Mouse (Mus musculus) MEL (cell line): ENCODE measurements at regions not wholly inside any gene's neighbourhood (a gene's known extent, or its start where the extent isn't known, plus 50 kb on each side); places are given as distances from the start of the nearest gene placed in this dataset.

ENCODE experiments used
- DNase-seq: peaks from one replicate; pipeline ENCODE4 v3.0.0; 2011; ENCODE audit warnings: low read depth, low spot score
- H3K27ac ChIP-seq: 2 replicates; pipeline ENCODE4 v1.5.1; 2012; ENCODE audit warnings: low read depth, mild to moderate bottlenecking, control low read depth, low read length, moderate library complexity; ENCODE audit not compliant: control insufficient read depth
- H3K27me3 ChIP-seq, 2 experiments: fragments of 150-350 bp in 1 of 2; sonication (generic) in 1 of 2; 2 replicates each; pipeline ENCODE4 v1.6.1; 2012; ENCODE audit warnings: low read length in 2 of 2, mild to moderate bottlenecking in 2 of 2, improper control_type of control experiment in 1 of 2, moderate library complexity in 1 of 2; ENCODE audit not compliant: insufficient read depth in 2 of 2, control insufficient read depth in 1 of 2
- H3K36me3 ChIP-seq, 2 experiments: 2 replicates each; pipeline ENCODE4 v1.6.1; 2012 to 2014; ENCODE audit warnings: low read length in 2 of 2, improper control_type of control experiment in 1 of 2, inconsistent platforms in 1 of 2, mild to moderate bottlenecking in 1 of 2; ENCODE audit not compliant: insufficient read depth in 2 of 2, control insufficient read depth in 1 of 2
- H3K4me1 ChIP-seq, 2 experiments: fragments of 150-350 bp in 1 of 2; sonication (generic) in 1 of 2; 2 replicates each; pipeline ENCODE4 v1.6.1; 2012; ENCODE audit warnings: low read length in 2 of 2, improper control_type of control experiment in 1 of 2, mild to moderate bottlenecking in 1 of 2; ENCODE audit not compliant: insufficient read depth in 2 of 2, control insufficient read depth in 1 of 2
- H3K4me3 ChIP-seq, 2 experiments: fragments of 150-350 bp in 1 of 2; sonication (generic) in 1 of 2; 2 replicates each; pipeline ENCODE4 v1.5.1; 2012; ENCODE audit warnings: low read depth in 2 of 2, low read length in 2 of 2, mild to moderate bottlenecking in 2 of 2, moderate library complexity in 2 of 2, control low read depth in 1 of 2, improper control_type of control experiment in 1 of 2; ENCODE audit not compliant: control insufficient read depth in 1 of 2, insufficient read depth in 1 of 2
- H3K79me2 ChIP-seq: 2 replicates; pipeline ENCODE4 v1.6.1; 2012; ENCODE audit warnings: mild to moderate bottlenecking, low read length, moderate library complexity; ENCODE audit not compliant: control insufficient read depth, poor library complexity, insufficient read depth
- H3K9ac ChIP-seq: 2 replicates; pipeline ENCODE4 v1.6.1; 2012; ENCODE audit warnings: low read depth, mild to moderate bottlenecking, control low read depth, low read length, moderate library complexity; ENCODE audit not compliant: control insufficient read depth, poor library complexity, severe bottlenecking
- H3K9me3 ChIP-seq: fragments of 150-350 bp; sonication (generic); replicated peaks from 2 replicates; pipeline ENCODE4 v1.6.1; 2012; ENCODE audit warnings: mild to moderate bottlenecking, low read length, improper control_type of control experiment, moderate library complexity; ENCODE audit not compliant: insufficient read depth
- BHLHE40 ChIP-seq: IDR thresholded peaks from 2 replicates; pipeline ENCODE4 v1.6.1; 2012; ENCODE audit warnings: low read depth, mild to moderate bottlenecking, inconsistent platforms, low read length, improper control_type of control experiment, borderline replicate concordance
- CHD1 ChIP-seq: IDR thresholded peaks from 2 replicates; pipeline ENCODE4 v1.6.1; 2012; ENCODE audit warnings: low read depth, mild to moderate bottlenecking, inconsistent platforms, low read length, improper control_type of control experiment
- CHD2 ChIP-seq: IDR thresholded peaks from 2 replicates; pipeline ENCODE4 v1.6.1; 2011; ENCODE audit warnings: low read length, improper control_type of control experiment
- E2F4 ChIP-seq: IDR thresholded peaks from 2 replicates; pipeline ENCODE4 v1.6.1; 2011; ENCODE audit warnings: low read depth, low read length, improper control_type of control experiment, borderline replicate concordance
- ETS1 ChIP-seq: IDR thresholded peaks from 2 replicates; pipeline ENCODE4 v1.6.1; 2012; ENCODE audit warnings: low read depth, mild to moderate bottlenecking, inconsistent platforms, low read length, improper control_type of control experiment, moderate library complexity
- GABPA ChIP-seq: IDR thresholded peaks from 2 replicates; pipeline ENCODE4 v1.6.1; 2012; ENCODE audit warnings: low read depth, mild to moderate bottlenecking, inconsistent platforms, low read length, improper control_type of control experiment, moderate library complexity
- GATA1 ChIP-seq: IDR thresholded peaks from 2 replicates; pipeline ENCODE4 v1.6.1; 2011; ENCODE audit warnings: low read depth, low read length, improper control_type of control experiment
- MAFK ChIP-seq: IDR thresholded peaks from 2 replicates; pipeline ENCODE4 v1.6.1; 2011; ENCODE audit warnings: low read depth, mild to moderate bottlenecking, low read length, improper control_type of control experiment, borderline replicate concordance
- MAX ChIP-seq: IDR thresholded peaks from 2 replicates; pipeline ENCODE4 v1.6.1; 2011; ENCODE audit warnings: low read length, improper control_type of control experiment
- MXI1 ChIP-seq: IDR thresholded peaks from 2 replicates; pipeline ENCODE4 v1.6.1; 2011; ENCODE audit warnings: mild to moderate bottlenecking, low read depth, low read length, improper control_type of control experiment
- MYB ChIP-seq: IDR thresholded peaks from 2 replicates; pipeline ENCODE4 v1.6.1; 2011; ENCODE audit warnings: mild to moderate bottlenecking, low read depth, low read length, improper control_type of control experiment
- SMC3 ChIP-seq: IDR thresholded peaks from 2 replicates; pipeline ENCODE4 v1.6.1; 2011; ENCODE audit warnings: low read depth, low read length, improper control_type of control experiment
- TAL1 ChIP-seq: IDR thresholded peaks from 2 replicates; pipeline ENCODE4 v1.6.1; 2012; ENCODE audit warnings: mild to moderate bottlenecking, inconsistent platforms, low read length, moderate library complexity, mixed read lengths
- UBTF ChIP-seq: IDR thresholded peaks from 2 replicates; pipeline ENCODE4 v1.6.1; 2012; ENCODE audit warnings: low read depth, mild to moderate bottlenecking, inconsistent platforms, low read length, improper control_type of control experiment, moderate library complexity, borderline replicate concordance; ENCODE audit not compliant: insufficient read depth
- USF2 ChIP-seq, 2 experiments: IDR thresholded peaks; 2 replicates each; pipeline ENCODE4 v1.6.1; 2011 to 2012; ENCODE audit warnings: improper control_type of control experiment in 2 of 2, low read length in 2 of 2, borderline replicate concordance in 1 of 2, inconsistent platforms in 1 of 2, low read depth in 1 of 2, mild to moderate bottlenecking in 1 of 2; ENCODE audit not compliant: insufficient read depth in 1 of 2
- ZC3H11A ChIP-seq: IDR thresholded peaks from 2 replicates; pipeline ENCODE4 v1.6.1; 2012; ENCODE audit warnings: low read depth, mild to moderate bottlenecking, inconsistent platforms, low read length, improper control_type of control experiment
- ZNF384 ChIP-seq: IDR thresholded peaks from 2 replicates; pipeline ENCODE4 v1.6.1; 2012; ENCODE audit warnings: low read depth, mild to moderate bottlenecking, inconsistent platforms, low read length, improper control_type of control experiment

DNA sequence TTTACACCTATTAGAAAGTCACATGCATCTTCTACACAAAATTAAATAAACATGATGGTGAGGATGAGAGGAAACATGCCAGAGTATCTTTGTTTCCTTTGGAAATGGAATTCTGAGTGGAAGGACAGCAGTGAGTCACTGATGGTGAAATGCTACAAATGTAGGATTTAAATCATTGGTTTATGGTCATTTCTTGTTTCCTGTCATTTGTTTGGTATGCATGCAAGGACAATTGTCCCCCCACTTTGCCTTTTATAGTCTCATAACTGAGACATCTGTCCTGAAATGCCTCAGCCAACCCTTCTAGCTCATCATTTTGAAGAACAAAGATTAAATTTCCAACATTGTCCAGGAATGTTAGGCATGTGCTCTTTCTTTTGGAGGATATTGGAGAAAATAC lies 77.2 kb upstream of the Hypm start:
- H3K36me3 ChIP-seq = no peaks in the 10 kb centered on the region
- no peaks in the 10 kb centered on the region for H3K4me1 ChIP-seq
- no peaks in the 10 kb centered on the region for H3K79me2 ChIP-seq
- no peaks in the 10 kb centered on the region for H3K9me3 ChIP-seq
- DNase-seq = no peak
- H3K27ac ChIP-seq = no peak overlapping the region
- TF ChIP-seq GATA1 = no peak
- TF ChIP-seq, all 39 proteins: peak for 0
- Histone ChIP-seq H3K9ac (no peak overlapping the region), H3K27me3 (no peaks in the 10 kb centered on the region), H3K4me3 (no peak overlapping the region)

- H3K27ac ChIP-seq = no peak overlapping the region
- no peaks in the 10 kb centered on the region for H3K4me1 ChIP-seq
- no peaks in the 10 kb centered on the region for H3K27me3 ChIP-seq
These were observed 69.2 kb upstream of the Hypm start for GRCm38 (mm10) chrX:9777498-9777897.

DNA sequence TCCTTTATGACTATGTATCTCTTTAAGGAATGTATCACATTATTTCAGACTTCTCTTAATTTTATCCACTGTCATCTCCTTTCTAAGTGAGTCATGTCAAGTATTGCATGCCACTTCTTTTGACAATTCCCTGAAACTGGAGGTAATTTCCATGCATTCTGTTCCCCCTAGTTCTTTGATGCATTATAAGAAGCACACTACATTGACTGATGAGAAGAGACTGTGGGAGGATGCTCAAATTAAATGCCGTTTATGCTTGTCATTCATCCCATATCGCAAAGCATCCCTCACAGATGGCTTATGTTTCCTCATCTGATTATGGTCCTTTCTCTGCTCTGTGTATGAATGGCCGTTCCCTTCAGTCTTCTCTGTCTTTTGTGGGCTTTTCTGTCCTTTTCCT lies 57.2 kb upstream of the Hypm start:
- Histone ChIP-seq H3K4me3 (no peak overlapping the region), H3K36me3 (no peaks in the 10 kb centered on the region)
- TF ChIP-seq MYB (no peak), E2F4 (no peak), MXI1 (no peak), ZC3H11A (no peak), USF2 (IDR thresholded peaks at IDR 0.05; ENCODE audit: borderline replicate concordance in 1 of 2, insufficient read depth in 1 of 2, low read depth in 1 of 2, low read length in 2 of 2) (no peak), CHD1 (no peak), ZNF384 (no peak), GATA1 (no peak)
- TF ChIP-seq, all 39 proteins: peak for 0
- Histone ChIP-seq H3K4me1 (no peaks in the 10 kb centered on the region), H3K9me3 (no peaks in the 10 kb centered on the region), H3K79me2 (no peaks in the 10 kb centered on the region), H3K27me3 (no peaks in the 10 kb centered on the region), H3K27ac (no peak overlapping the region), H3K9ac (no peak overlapping the region)
- DNase-seq = no peak

More at GRCm38 (mm10) chrX:9777498-9777897, 69.2 kb upstream of the Hypm start:
- no peaks in the 10 kb centered on the region for H3K9me3 ChIP-seq
- H3K36me3 ChIP-seq = no peaks in the 10 kb centered on the region
- no peaks in the 10 kb centered on the region for H3K79me2 ChIP-seq
- DNase-seq = no peak
- H3K4me3 ChIP-seq = no peak overlapping the region
- TF ChIP-seq MAX (no peak), E2F4 (no peak), MXI1 (no peak), ETS1 (no peak), TAL1 (no peak), BHLHE40 (no peak), UBTF (no peak), MAFK (no peak), SMC3 (no peak), CHD2 (no peak), USF2 (IDR thresholded peaks at IDR 0.05; ENCODE audit: borderline replicate concordance in 1 of 2, insufficient read depth in 1 of 2, low read depth in 1 of 2, low read length in 2 of 2) (no peak), GABPA (no peak)
- H3K9ac ChIP-seq = no peak overlapping the region
